Mouse (Mus musculus): Measurements from ENCODE around the gene Ifnl2. TPM values are rescaled to one million over a fixed set of nuclear protein-coding genes. Genes with fewer than 3 reads are reported as not detected.

Gene Ifnl2
- polyA plus RNA-seq, 1 experiment from 2014 or later: not detected

DNA sequence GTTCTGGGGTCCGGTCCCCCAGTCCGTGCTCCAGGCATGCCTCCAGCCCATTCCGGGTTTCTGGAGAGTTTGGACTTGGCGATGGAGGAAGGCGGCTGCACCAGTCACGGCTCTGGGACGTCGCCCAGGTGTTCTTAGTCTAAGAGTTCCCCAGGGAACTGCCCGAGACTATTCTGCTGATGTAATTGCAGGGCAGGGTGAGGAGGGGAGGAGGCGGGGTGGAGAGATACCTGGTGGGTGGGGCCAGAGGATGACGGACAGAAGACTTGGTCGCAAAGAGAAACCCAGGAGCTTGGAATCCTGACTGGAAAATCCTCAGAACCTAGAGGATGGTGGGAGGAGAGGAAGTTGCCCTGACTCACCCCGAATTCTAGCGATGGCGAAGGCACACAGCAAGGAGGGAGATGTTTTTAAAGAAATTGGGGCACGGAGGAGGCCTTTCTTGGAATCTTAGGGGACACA is 22.2 kb downstream of the Ifnl2 start:
- ATAC-seq (replicated peaks; ENCODE audit: low FRiP score): no peak
- Histone ChIP-seq H3K27ac (no peak overlapping the region), H3K4me1 (peaks cover 19% of the 10 kb centered on the region), H3K4me3 (replicated peaks) (peak overlapping the region; percentile 27), H3K36me3 (no peaks in the 10 kb centered on the region), H3K27me3 (peaks cover 16% of the 10 kb centered on the region), H3K9ac (no peak overlapping the region), H3K9me3 (replicated peaks) (no peaks in the 10 kb centered on the region), H3K4me2 (peak overlapping the region; percentile 56)
- 3% methylated on average over 16 of the region's 16 CpGs for WGBS

DNA sequence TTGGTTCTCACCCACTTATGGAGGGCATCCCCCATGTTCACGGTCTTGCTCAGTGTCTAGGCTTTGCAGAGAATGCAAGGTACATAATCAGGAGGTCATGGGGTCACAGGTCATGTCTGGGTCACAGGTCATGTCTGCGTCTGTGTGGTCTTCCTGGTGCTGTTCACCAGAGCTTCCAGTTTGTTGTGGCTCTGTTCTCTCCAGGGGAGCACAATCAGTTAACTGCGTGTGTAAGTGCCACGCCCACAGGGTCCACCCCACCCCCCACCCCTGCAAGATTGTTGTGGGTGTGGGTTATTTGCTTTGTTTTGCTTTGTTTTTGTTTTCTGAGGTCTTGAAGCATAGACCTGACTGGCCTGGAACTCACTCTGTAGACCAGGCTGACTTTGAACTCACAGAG is 26.1 kb downstream of the Ifnl2 start:
- Histone ChIP-seq H3K27ac (no peak overlapping the region), H3K4me3 (replicated peaks) (no peak overlapping the region), H3K27me3 (peaks cover 16% of the 10 kb centered on the region), H3K36me3 (no peaks in the 10 kb centered on the region), H3K9ac (no peak overlapping the region), H3K4me1 (peaks cover 13% of the 10 kb centered on the region), H3K4me2 (no peak overlapping the region), H3K9me3 (replicated peaks) (no peaks in the 10 kb centered on the region)
- 28% methylated on average over 4 of the region's 4 CpGs for WGBS
- ATAC-seq (replicated peaks; ENCODE audit: low FRiP score): no peak

DNA sequence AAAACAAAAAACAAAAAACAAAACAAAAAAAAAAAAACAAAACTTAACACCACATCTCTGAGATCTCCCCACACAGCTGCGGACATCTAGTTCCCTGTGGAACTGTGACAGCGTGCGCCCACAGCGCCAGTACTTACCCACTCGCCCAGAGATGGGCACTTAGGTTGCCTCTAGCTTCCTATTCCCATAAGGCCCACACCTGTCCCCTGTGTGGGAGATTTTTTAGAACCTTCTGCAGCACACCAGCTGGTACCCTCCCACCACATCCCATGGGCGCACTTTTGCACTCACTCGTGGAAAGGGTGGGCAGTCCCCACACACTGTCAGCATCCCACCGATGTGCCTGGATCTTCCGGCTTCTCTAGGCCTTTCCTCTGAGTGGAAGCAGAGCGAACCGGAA is 27.4 kb downstream of the Ifnl2 start:
- Histone ChIP-seq H3K27me3 (peaks cover 12% of the 10 kb centered on the region), H3K9me3 (replicated peaks) (no peaks in the 10 kb centered on the region), H3K4me3 (replicated peaks) (no peak overlapping the region), H3K4me1 (peaks cover 12% of the 10 kb centered on the region), H3K4me2 (no peak overlapping the region), H3K27ac (no peak overlapping the region), H3K36me3 (no peaks in the 10 kb centered on the region), H3K9ac (no peak overlapping the region)
- WGBS: 81% methylated on average over 11 of the region's 11 CpGs
- ATAC-seq (replicated peaks; ENCODE audit: low FRiP score): no peak

DNA sequence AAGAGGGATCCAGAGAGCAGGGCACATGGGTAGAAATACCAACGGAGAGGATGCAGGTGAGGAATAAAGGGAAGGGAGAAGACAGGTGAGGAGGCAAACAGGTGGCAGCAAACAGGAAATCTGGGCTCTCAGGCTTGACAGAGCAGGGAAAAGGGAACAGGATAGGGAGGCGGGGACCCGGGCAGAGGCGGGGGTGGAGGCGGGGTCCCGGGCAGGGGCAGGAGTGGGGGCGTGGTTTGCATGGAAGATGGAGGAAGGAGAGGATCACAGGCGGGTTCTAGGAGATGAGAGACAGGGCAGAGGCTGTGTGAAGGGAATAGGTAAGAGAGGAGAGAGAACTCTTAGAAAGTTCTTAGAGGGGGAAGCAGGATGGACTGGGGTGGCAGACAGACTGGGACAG is 31.4 kb downstream of the Ifnl2 start:
- peak overlapping the region; percentile 32; the same call in 1 of the 2 replicates for H3K4me2 ChIP-seq
- H3K9ac ChIP-seq: no peak overlapping the region
- ATAC-seq (replicated peaks; ENCODE audit: low FRiP score): peak; percentile 62
- H3K4me1 ChIP-seq: peaks cover 7% of the 10 kb centered on the region
- no peaks in the 10 kb centered on the region for H3K27me3 ChIP-seq
- H3K4me3 ChIP-seq (replicated peaks): no peak overlapping the region
- WGBS: 4% methylated on average over 8 of the region's 8 CpGs
- no peaks in the 10 kb centered on the region for H3K9me3 ChIP-seq (replicated peaks)
- no peak overlapping the region for H3K27ac ChIP-seq
- no peaks in the 10 kb centered on the region for H3K36me3 ChIP-seq

DNA sequence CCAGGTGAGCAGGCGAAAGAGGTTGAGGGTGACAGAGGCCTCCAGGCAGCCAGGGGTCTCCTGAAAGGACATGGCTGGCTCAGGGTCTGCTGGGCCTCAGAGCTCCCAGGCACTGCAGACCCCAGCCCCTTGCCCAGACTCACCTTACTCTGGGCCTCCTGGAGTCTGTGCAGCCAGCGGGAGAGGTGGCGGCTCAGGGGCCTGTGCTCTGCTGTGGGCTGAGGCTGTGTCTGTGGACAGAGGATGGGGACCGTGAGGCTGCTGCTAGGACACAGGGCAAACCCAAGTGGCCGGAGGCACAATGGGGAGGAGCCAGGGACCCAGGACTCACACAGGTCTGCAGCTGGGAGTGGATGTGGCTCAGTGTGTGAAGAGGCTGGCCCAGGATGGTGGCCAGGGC is 32.9 kb downstream of the Ifnl2 start:
- H3K4me1 ChIP-seq: peaks cover 7% of the 10 kb centered on the region
- H3K27ac ChIP-seq: no peak overlapping the region
- WGBS: 89% methylated on average over 5 of the region's 5 CpGs
- H3K27me3 ChIP-seq: no peaks in the 10 kb centered on the region
- no peaks in the 10 kb centered on the region for H3K36me3 ChIP-seq
- peak; percentile 36; the same call in 1 of the 2 replicates for ATAC-seq (replicated peaks; ENCODE audit: low FRiP score)
- no peaks in the 10 kb centered on the region for H3K9me3 ChIP-seq (replicated peaks)
- no peak overlapping the region for H3K4me2 ChIP-seq
- H3K9ac ChIP-seq: no peak overlapping the region
- no peak overlapping the region for H3K4me3 ChIP-seq (replicated peaks)

DNA sequence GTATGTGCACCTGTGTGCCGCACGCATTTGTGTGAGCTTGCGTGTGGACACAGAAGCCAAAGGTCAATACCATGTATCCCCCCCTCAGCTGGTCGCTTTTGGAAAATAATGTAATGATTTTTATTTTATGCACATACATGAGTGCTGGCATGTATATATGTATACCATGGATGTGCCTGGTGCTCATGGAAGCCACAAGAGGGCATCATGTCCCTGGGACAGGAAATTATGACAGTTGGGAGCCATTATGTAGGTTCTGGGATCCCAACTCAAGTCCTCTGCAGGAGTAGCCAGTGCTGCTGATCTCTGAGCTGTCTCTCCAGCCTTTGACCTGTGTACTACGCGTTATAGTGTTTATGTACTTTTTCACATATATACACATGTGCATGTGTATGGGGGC is 34.1 kb downstream of the Ifnl2 start:
- H3K9ac ChIP-seq: no peak overlapping the region
- no peak overlapping the region for H3K4me2 ChIP-seq
- H3K27me3 ChIP-seq: no peaks in the 10 kb centered on the region
- no peak overlapping the region for H3K27ac ChIP-seq
- ATAC-seq (replicated peaks; ENCODE audit: low FRiP score): no peak
- 90% methylated on average over 6 of the region's 6 CpGs for WGBS
- no peak overlapping the region for H3K4me3 ChIP-seq (replicated peaks)
- H3K9me3 ChIP-seq (replicated peaks): no peaks in the 10 kb centered on the region
- peaks cover 7% of the 10 kb centered on the region for H3K4me1 ChIP-seq
- no peaks in the 10 kb centered on the region for H3K36me3 ChIP-seq

DNA sequence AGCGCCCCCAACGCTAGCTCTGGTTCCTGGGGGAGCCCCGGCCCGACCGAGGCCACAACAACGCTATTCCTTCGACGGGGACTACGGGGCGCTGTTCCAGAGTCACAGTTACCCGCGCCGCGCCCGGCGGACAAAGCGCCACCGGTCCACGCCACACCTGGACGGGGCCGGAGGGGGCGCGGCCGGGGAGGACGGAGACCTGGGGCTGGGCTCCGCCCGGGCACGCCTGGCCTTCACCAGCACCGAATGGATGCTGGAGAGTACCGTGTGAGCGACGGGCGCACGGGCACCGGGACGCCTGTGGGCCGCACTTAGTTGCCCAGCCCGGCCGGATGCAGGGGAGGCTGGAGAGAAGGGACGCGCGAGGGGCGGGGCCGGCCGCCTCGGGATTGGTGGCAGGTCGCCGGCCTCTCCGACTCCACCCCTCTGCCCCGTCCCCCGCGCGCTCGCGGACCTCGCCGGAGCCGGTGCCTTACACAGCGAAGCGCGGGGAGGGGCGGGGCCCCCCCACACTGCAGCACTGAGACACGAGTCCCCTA is 43.0 kb downstream of the Ifnl2 start:
- Histone ChIP-seq H3K4me3 (replicated peaks) (peak overlapping the region; percentile 54), H3K9me3 (replicated peaks) (no peaks in the 10 kb centered on the region), H3K4me2 (peak overlapping the region; percentile 83), H3K27ac (no peak overlapping the region), H3K27me3 (peaks cover 11% of the 10 kb centered on the region), H3K36me3 (peaks cover 16% of the 10 kb centered on the region), H3K4me1 (peaks cover 31% of the 10 kb centered on the region), H3K9ac (peak overlapping the region; percentile 48)
- WGBS: 2% methylated on average over 63 of the region's 63 CpGs
- peak; percentile 85 for ATAC-seq (replicated peaks; ENCODE audit: low FRiP score)

DNA sequence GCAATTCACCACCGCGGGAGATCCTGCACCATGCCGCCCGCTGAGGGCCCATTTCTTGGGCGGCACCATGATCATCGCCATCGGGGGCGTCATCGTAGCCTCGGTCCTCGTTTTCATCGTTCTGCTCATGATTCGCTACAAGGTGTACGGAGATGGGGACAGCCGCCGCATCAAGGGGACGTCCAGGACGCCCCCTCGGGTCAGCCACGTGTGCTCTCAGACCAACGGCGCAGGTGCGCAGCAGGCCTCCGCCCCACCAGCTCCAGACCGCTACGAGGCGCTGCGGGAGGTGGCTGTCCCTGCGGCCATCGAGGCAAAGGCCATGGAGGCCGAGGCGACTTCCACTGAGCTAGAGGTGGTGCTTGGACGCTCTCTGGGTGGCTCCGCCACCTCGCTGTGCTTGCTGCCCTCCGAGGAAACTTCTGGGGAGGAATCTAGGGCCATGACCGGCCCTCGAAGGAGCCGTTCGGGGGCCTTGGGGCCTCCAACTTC is 43.5 kb downstream of the Ifnl2 start:
- Histone ChIP-seq H3K36me3 (peaks cover 21% of the 10 kb centered on the region), H3K9ac (peak overlapping the region; percentile 48), H3K4me3 (replicated peaks) (peak overlapping the region; percentile 54), H3K27me3 (peaks cover 11% of the 10 kb centered on the region), H3K9me3 (replicated peaks) (no peaks in the 10 kb centered on the region), H3K27ac (no peak overlapping the region), H3K4me1 (peaks cover 31% of the 10 kb centered on the region), H3K4me2 (peak overlapping the region; percentile 83)
- ATAC-seq (replicated peaks; ENCODE audit: low FRiP score): peak; percentile 24
- 14% methylated on average over 40 of the region's 40 CpGs for WGBS

DNA sequence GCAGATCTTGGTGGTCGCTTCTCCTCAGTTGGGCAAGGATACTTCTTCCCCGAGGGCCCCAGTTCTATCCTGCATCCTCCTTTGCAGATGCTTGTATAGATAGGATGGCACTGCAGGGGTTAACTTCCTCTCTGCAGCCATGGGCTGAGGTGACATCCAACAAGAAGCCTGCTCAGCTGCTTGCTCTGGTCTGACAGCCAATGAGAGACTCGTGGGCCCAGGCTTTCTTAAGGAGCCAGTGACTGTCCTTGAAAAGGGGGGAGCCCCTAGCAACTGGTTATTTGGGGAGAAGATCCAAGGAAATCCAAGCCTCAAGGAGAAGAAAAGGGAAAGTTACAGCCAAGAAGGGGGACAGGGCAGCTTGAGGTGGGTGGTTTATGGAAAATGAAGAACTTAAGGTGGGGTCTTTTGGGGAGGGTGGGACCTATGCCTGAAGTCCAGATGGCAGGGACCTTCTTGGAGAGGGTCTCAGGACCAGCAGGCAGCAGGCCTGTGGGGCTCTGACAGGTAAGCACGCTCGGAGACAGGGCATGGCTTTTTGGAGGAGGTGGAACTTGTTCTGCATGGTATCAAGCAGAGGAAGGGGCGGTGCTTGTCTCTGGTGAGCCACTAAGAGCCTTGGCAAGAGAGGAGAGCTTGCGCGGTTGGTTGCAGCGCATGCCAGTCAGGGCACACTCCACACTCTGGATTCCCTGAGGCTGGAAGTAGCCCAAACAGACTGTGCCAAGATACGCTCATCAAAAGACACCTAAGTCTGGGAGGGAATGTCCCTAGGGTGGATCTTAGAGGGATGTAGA is 45.6 kb downstream of the Ifnl2 start:
- Histone ChIP-seq H3K4me1 (peaks cover 31% of the 10 kb centered on the region), H3K4me3 (replicated peaks) (peak overlapping the region; percentile 10; the same call in 1 of the 2 replicates), H3K9ac (no peak overlapping the region), H3K4me2 (peak overlapping the region; percentile 33), H3K27me3 (peaks cover 11% of the 10 kb centered on the region), H3K27ac (no peak overlapping the region), H3K36me3 (peaks cover 41% of the 10 kb centered on the region), H3K9me3 (replicated peaks) (no peaks in the 10 kb centered on the region)
- ATAC-seq (replicated peaks; ENCODE audit: low FRiP score): peak; percentile 35
- 61% methylated on average over 10 of the region's 10 CpGs for WGBS

DNA sequence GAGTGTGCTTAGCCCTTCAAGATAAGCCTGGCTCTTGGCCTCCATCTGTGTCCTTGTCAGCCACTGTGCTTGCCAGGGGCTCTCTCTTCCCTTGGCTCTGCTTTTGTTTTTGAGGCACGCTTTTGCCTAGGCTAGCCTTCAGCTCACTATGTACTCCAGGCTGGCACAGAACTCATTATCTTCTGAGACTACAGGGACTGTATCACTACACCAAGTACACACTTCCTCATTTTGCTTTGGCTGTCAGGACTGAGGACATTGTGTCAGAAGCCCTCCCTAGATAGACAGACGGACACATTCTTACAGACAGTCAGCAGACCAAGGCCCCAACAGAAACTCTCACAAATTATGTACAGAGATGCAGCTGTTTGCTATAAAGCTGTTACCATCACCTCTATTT is 47.5 kb downstream of the Ifnl2 start:
- WGBS: 94% methylated on average over 2 of the region's 2 CpGs
- ATAC-seq (replicated peaks; ENCODE audit: low FRiP score): no peak
- no peak overlapping the region for H3K4me3 ChIP-seq (replicated peaks)
- H3K9ac ChIP-seq: no peak overlapping the region
- peaks cover 29% of the 10 kb centered on the region for H3K4me1 ChIP-seq
- no peak overlapping the region for H3K27ac ChIP-seq
- peaks cover 9% of the 10 kb centered on the region for H3K27me3 ChIP-seq
- no peak overlapping the region for H3K4me2 ChIP-seq
- peaks cover 59% of the 10 kb centered on the region for H3K36me3 ChIP-seq
- no peaks in the 10 kb centered on the region for H3K9me3 ChIP-seq (replicated peaks)

DNA sequence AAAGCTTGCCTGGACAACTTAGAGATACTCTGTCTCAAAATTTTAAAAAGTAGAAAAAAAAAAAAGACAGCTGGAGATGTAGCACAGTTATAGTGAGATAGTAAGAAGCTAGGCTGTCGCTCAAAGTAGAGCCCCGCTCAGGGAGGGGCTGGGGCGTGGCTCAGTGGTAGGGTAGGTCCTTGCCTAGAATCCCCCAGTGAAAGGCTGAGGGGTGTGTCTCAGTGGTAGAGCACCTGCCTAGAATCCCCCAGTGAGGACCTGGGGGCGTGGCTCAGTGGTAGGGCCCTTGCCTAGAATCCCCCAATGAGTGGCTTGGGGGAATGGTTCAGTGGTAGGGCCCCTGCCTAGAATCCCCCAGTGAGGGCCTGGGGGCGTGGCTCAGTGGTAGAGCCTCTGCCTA is 49.9 kb downstream of the Ifnl2 start:
- Histone ChIP-seq H3K27me3 (no peaks in the 10 kb centered on the region), H3K9me3 (replicated peaks) (no peaks in the 10 kb centered on the region), H3K4me1 (peaks cover 13% of the 10 kb centered on the region), H3K4me3 (replicated peaks) (no peak overlapping the region), H3K27ac (no peak overlapping the region), H3K9ac (no peak overlapping the region), H3K36me3 (peaks cover 71% of the 10 kb centered on the region), H3K4me2 (no peak overlapping the region)
- WGBS: 96% methylated on average over 4 of the region's 5 CpGs
- no peak for ATAC-seq (replicated peaks; ENCODE audit: low FRiP score)
